Mouse (Mus musculus) intestine, postnatal 0 days (tissue): ENCODE measurements around the gene Hspa8. TPM values are rescaled to one million over a fixed set of nuclear protein-coding genes. Genes with fewer than 3 reads are reported as not detected.

Experiments used
- ATAC-seq: fragments of 200-750 bp; cut with Nextera tagmentation; 2 replicates; pipeline ENCODE4 v1.8.0; 2017; ENCODE audit warnings: mild to moderate bottlenecking, moderate TSS enrichment, moderate library complexity
- H3K27ac ChIP-seq: fragments of 300-500 bp; sonication (generic); 2 replicates; pipeline ENCODE4 v1.5.1; 2014; ENCODE audit warnings: mild to moderate bottlenecking, low read depth, low read length, moderate library complexity
- H3K27me3 ChIP-seq: fragments of 300-500 bp; sonication (generic); replicated peaks from 2 replicates; pipeline ENCODE4 v1.6.1; 2014; ENCODE audit warnings: low read length, mixed read lengths; ENCODE audit not compliant: control insufficient read depth, insufficient read depth
- H3K36me3 ChIP-seq: fragments of 300-500 bp; sonication (generic); 2 replicates; pipeline ENCODE4 v1.6.1; 2014; ENCODE audit warnings: mild to moderate bottlenecking, moderate library complexity; ENCODE audit not compliant: control insufficient read depth, insufficient read depth
- H3K4me1 ChIP-seq: fragments of 300-500 bp; sonication (generic); replicated peaks from 2 replicates; pipeline ENCODE4 v1.6.1; 2014; ENCODE audit warnings: antibody characterized with exemption, low read length, mixed read lengths; ENCODE audit not compliant: control insufficient read depth, insufficient read depth
- H3K4me2 ChIP-seq: fragments of 300-500 bp; sonication (generic); replicated peaks from 2 replicates; pipeline ENCODE4 v1.6.1; 2014; ENCODE audit warnings: low read depth, mild to moderate bottlenecking, moderate library complexity
- H3K4me3 ChIP-seq: fragments of 300-500 bp; sonication (generic); 2 replicates; pipeline ENCODE4 v1.5.1; 2014; ENCODE audit warnings: low read depth, low read length
- H3K9ac ChIP-seq: fragments of 300-500 bp; sonication (generic); 2 replicates; pipeline ENCODE4 v1.6.1; 2014; ENCODE audit warnings: mild to moderate bottlenecking, low read depth, low read length
- H3K9me3 ChIP-seq: fragments of 300-500 bp; sonication (generic); 2 replicates; pipeline ENCODE4 v1.6.1; 2016; ENCODE audit warnings: mixed run types; ENCODE audit not compliant: control insufficient read depth
- CTCF ChIP-seq: sonication (generic); IDR thresholded peaks from 2 replicates; pipeline ENCODE4 v1.5.1; 2016; ENCODE audit warnings: low read depth, mild to moderate bottlenecking, control low read depth, antibody characterized with exemption, moderate library complexity
- WGBS: fragments of 180-500 bp; shearing (Covaris S2); extraction: QIAGEN DNeasy Blood & Tissue Kit; methylation state at CpG from one replicate; pipeline ENCODE4 v1.1.7; 2014; 5-methylcytosine and 5-hydroxymethylcytosine counted together
- polyA plus RNA-seq: library from polyadenylated mRNA; unstranded; fragments of >200 nt; fragmentation: Nextera tagmentation; extraction: Ambion mirVana; gene quantifications from 2 replicates; pipeline ENCODE4 v1.2.1, GENCODE M21; 2015

The Hspa8 gene
- polyA plus RNA-seq, 1 experiment from 2014 or later, result 1,042 TPM

DNA sequence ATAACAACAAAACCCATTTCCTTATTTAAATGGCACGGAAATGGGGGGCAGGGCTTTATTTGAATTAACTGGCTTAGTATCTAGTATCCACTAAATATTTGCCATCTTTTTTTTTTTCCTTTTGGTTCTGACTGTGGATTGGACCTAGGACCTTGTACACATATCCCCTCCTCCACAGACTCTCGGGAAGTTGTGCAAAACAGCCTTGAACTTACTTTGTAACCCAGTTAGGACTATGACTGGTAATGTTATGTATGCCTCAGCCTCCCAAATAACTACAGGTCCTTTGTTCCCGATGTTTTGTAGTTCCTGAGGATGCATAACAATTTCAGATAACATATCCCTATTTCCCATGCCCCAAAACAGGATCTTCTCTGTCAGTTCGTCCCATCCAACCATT is 26.9 kb upstream of the Hspa8 start:
- TF ChIP-seq CTCF, result no peak
- WGBS, result 71% methylated on average over 4 of the region's 4 CpGs
- H3K27me3 ChIP-seq, result no peaks in the 10 kb centered on the region
- no peak overlapping the region for H3K27ac ChIP-seq
- no peak overlapping the region for H3K9ac ChIP-seq
- H3K4me3 ChIP-seq, result no peak overlapping the region
- H3K9me3 ChIP-seq, result no peaks in the 10 kb centered on the region
- H3K4me2 ChIP-seq, result no peak overlapping the region
- peaks cover 9% of the 10 kb centered on the region; the same call in 1 of the 2 replicates for H3K36me3 ChIP-seq
- ATAC-seq, result no peak
- H3K4me1 ChIP-seq, result no peaks in the 10 kb centered on the region

- ATAC-seq, result peak; percentile 46; the same call in 1 of the 2 replicates
- 33% methylated on average over 1 of the region's 1 CpGs for WGBS
Measured at GRCm38 (mm10) chr9:40776044-40776443, 24.7 kb upstream of the Hspa8 start.

DNA sequence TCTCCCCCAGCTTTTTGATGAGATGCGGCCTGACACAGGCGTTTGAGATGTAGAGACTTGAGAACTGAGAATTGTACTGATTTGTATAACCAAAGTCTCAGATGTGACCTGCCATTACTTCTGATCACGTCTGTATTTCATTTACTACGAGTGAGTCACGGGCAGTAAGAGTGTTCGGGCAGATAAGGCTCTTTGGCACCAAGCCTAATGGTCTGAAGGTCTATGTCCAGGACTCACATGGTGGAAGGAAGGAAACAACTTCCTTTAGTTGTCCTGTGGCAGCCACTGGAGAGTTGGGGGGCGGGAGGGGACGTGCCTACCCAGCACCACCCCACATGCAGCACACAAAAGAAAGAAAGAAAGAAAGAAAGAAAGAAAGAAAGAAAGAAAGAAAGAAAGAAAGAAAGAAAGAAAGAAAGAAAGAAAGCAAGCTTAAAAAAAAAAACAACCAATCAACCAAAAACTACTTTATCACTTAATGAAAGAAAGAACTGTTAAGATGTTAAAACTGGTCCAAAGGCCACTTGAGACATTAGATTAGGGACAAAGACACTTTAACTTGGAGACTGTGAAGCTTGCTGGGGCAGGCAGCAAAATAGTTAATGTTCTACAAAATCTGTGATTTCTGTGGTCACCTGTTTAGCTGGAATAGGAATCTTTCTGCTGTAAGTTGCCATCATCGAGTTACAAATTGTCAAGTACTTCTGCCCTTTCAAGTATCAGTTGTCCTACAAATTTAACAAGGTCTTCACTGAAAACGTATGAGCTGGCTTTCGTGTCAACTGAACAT is 24.1 kb upstream of the Hspa8 start:
- H3K27ac ChIP-seq, result peak overlapping the region; percentile 75
- no peak for TF ChIP-seq CTCF
- H3K27me3 ChIP-seq, result no peaks in the 10 kb centered on the region
- H3K36me3 ChIP-seq, result peaks cover 5% of the 10 kb centered on the region; the same call in 1 of the 2 replicates
- no peak overlapping the region for H3K4me3 ChIP-seq
- WGBS, result 39% methylated on average over 11 of the region's 11 CpGs
- ATAC-seq, result peak; percentile 94
- no peak overlapping the region for H3K9ac ChIP-seq
- 0 out of 2 replicates have a peak overlapping the region, but pooled peaks have one; percentile 18 for H3K4me2 ChIP-seq
- no peaks in the 10 kb centered on the region for H3K9me3 ChIP-seq
- 0 out of 2 replicates have a peak, but pooled peaks cover 2% of the 10 kb centered on the region for H3K4me1 ChIP-seq

More at GRCm38 (mm10) chr9:40776044-40776443, 24.7 kb upstream of the Hspa8 start:
- H3K27ac ChIP-seq, result peak overlapping the region; percentile 75
- no peak overlapping the region for H3K4me3 ChIP-seq
- no peaks in the 10 kb centered on the region for H3K9me3 ChIP-seq
- peak; percentile 28; the same call in 1 of the 2 replicates for TF ChIP-seq CTCF
- no peak overlapping the region for H3K4me2 ChIP-seq
- no peak overlapping the region for H3K9ac ChIP-seq
- no peaks in the 10 kb centered on the region for H3K27me3 ChIP-seq
- H3K36me3 ChIP-seq, result peaks cover 5% of the 10 kb centered on the region; the same call in 1 of the 2 replicates
- 0 out of 2 replicates have a peak, but pooled peaks cover 2% of the 10 kb centered on the region for H3K4me1 ChIP-seq

DNA sequence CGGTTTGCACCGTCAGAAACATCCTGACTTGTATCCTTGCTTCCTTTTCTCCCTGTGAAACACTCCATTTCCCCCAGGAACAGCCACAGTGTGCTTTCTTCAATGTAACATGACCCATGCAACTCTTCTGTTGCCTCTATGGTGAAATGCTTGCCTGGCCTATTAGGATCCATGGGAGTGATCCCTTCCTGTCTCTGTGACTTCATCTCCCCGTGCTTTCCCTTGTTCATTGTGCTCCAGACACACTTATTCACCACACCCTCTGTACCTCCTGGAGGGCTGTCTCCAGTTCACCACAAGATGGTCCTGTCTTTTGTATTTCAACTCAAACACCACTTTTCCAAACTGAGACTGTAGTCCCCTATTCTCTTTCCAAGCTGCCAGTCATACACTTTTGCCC is 20.7 kb upstream of the Hspa8 start:
- Histone ChIP-seq H3K27ac (no peak overlapping the region), H3K36me3 (no peaks in the 10 kb centered on the region), H3K27me3 (no peaks in the 10 kb centered on the region), H3K4me3 (no peak overlapping the region), H3K4me1 (0 out of 2 replicates have a peak, but pooled peaks cover 6% of the 10 kb centered on the region), H3K9me3 (no peaks in the 10 kb centered on the region), H3K9ac (no peak overlapping the region), H3K4me2 (no peak overlapping the region)
- TF ChIP-seq CTCF, result no peak
- ATAC-seq, result no peak
- WGBS, result 66% methylated on average over 3 of the region's 3 CpGs

DNA sequence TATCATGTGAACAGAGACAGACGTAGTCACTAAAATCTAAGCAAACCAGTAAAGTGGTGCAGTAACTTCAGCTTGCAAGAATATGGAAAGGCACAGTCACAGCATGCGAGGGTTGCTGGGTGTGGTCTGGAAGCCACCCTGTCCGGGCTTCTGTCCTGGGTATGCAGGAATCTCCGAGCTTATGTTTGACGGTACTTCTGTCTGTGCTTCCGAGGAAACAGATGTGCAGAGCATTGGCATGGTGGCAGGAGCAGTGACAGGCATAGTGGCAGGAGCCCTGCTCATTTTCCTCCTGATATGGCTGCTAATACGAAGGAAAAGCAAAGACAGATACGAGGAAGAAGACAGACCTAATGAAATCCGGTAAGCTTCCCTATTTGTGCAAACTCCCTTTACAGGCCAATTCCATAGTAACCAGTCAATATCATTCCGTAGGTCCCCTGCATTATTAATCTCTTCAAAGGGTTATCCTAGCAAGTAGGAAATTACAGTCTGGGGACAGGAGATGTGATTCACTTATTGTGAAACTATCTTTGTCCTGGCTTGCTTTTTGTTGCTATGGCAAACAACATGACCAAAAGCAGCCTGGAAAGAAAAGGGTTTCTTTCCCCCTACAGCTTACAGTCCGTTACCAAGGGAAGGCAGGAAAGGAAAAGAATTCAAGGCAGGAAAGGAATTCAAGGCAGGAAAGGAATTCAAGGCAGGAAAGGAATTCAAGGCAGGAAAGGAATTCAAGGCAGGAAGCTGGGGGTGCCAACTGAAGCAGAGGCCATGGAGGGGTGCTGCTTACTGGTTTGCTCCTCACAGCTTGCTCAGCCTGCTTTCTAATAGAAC is 19.7 kb upstream of the Hspa8 start:
- TF ChIP-seq CTCF, result no peak
- peak overlapping the region; percentile 6; the same call in 1 of the 2 replicates for H3K4me2 ChIP-seq
- H3K27ac ChIP-seq, result peak overlapping the region; percentile 83
- 54% methylated on average over 11 of the region's 11 CpGs for WGBS
- 0 out of 2 replicates have a peak, but pooled peaks cover 6% of the 10 kb centered on the region for H3K4me1 ChIP-seq
- no peaks in the 10 kb centered on the region for H3K27me3 ChIP-seq
- H3K9me3 ChIP-seq, result no peaks in the 10 kb centered on the region
- no peak overlapping the region for H3K4me3 ChIP-seq
- ATAC-seq, result no peak
- H3K9ac ChIP-seq, result no peak overlapping the region
- H3K36me3 ChIP-seq, result no peaks in the 10 kb centered on the region
